Comparison of ENCODE assay signal across 8 mouse cellular contexts in genomic region chr6:61315884-61316601, GRCm38 (mm10).
A peak's percentile ranks its signal among the peaks of the same experiment; 100 is the strongest.
DNase-seq lines count a peak whose midpoint lies in the region; ATAC-seq and TF ChIP-seq lines count a peak whose summit lies in the region.

No protein-coding gene starts in this region.

- no peak for TF ChIP-seq POLR2A in lung, adult 2 months (IDR thresholded peaks at IDR 0.05; ENCODE audit: borderline replicate concordance, extremely low read depth, low read depth, low read length)

- DNase-seq in heart, postnatal 4 days, result peak; percentile 38
- no peak for DNase-seq in heart, adult 9 months (ENCODE audit: low spot score in 2 of 2)
- DNase-seq in forebrain, embryonic 14.5 days (ENCODE audit: low spot score), result peak; percentile 82
- peak; percentile 88 for DNase-seq in kidney, postnatal 0 days (ENCODE audit: low spot score)
- DNase-seq in lung, adult 2 months, result no peak
- DNase-seq in retina, postnatal 7 days (ENCODE audit: low read depth, low spot score), result peak; percentile 28
- no peak for DNase-seq in B cell, adult 2 months

- peaks cover under 1% of the 10 kb centered on the region for H3K4me1 ChIP-seq in forebrain, embryonic 14.5 days (ENCODE audit: control insufficient read depth, insufficient read depth, low read length)
- no peaks in the 10 kb centered on the region for H3K4me1 ChIP-seq in kidney, postnatal 0 days (replicated peaks; ENCODE audit: insufficient read depth, low read length)
- no peaks in the 10 kb centered on the region for H3K4me1 ChIP-seq in lung, adult 2 months (ENCODE audit: control insufficient read depth, insufficient read depth, low read length)

- H3K4me2 ChIP-seq in forebrain, embryonic 14.5 days (ENCODE audit: low read length), result no peak overlapping the region
- no peak overlapping the region for H3K4me2 ChIP-seq in kidney, postnatal 0 days (ENCODE audit: low read length)

- no peaks in the 10 kb centered on the region for H3K27me3 ChIP-seq in forebrain, embryonic 14.5 days (replicated peaks; ENCODE audit: control insufficient read depth, insufficient read depth, low read length)
- no peaks in the 10 kb centered on the region for H3K27me3 ChIP-seq in kidney, postnatal 0 days (ENCODE audit: insufficient read depth, low read length)

- peak; percentile 85 for ATAC-seq in cerebellum, adult (ENCODE audit: insufficient number of reproducible peaks, low FRiP score, low TSS enrichment)
- ATAC-seq in forebrain, embryonic 14.5 days, result peak; percentile 82
- no peak; the same call in 1 of the 2 replicates for ATAC-seq in kidney, postnatal 0 days (replicated peaks; ENCODE audit: low FRiP score, low read depth)

- H3K9ac ChIP-seq in forebrain, embryonic 14.5 days (ENCODE audit: low read length), result no peak overlapping the region
- H3K9ac ChIP-seq in kidney, postnatal 0 days (ENCODE audit: low read depth, low read length), result no peak overlapping the region

- peak; percentile 86 for TF ChIP-seq CTCF in kidney, postnatal 0 days (IDR thresholded peaks at IDR 0.05; ENCODE audit: low read depth)
- peak; percentile 63 for TF ChIP-seq CTCF in lung, adult 2 months (IDR thresholded peaks at IDR 0.05; ENCODE audit: insufficient read depth, low read length)

- H3K27ac ChIP-seq in forebrain, embryonic 14.5 days (ENCODE audit: low read depth, low read length), result no peak overlapping the region
- H3K27ac ChIP-seq in kidney, postnatal 0 days, result no peak overlapping the region

- H3K36me3 ChIP-seq in forebrain, embryonic 14.5 days (ENCODE audit: control insufficient read depth, insufficient read depth, low read length), result peaks cover 8% of the 10 kb centered on the region
- no peaks in the 10 kb centered on the region for H3K36me3 ChIP-seq in kidney, postnatal 0 days (ENCODE audit: insufficient read depth, low read length)

- no peak overlapping the region for H3K4me3 ChIP-seq in forebrain, embryonic 14.5 days (ENCODE audit: low read depth, low read length)
- no peak overlapping the region for H3K4me3 ChIP-seq in kidney, postnatal 0 days (replicated peaks; ENCODE audit: low read depth, low read length)
- no peak overlapping the region for H3K4me3 ChIP-seq in lung, adult 2 months (replicated peaks; ENCODE audit: extremely low read depth, low read depth, low read length)

- 26% methylated on average over 6 of the region's 6 CpGs for WGBS in forebrain, embryonic 14.5 days
- 24% methylated on average over 6 of the region's 6 CpGs for WGBS in kidney, postnatal 0 days
- WGBS in lung, adult 2 months, result 26% methylated on average over 6 of the region's 6 CpGs

- H3K9me3 ChIP-seq in forebrain, embryonic 14.5 days (replicated peaks; ENCODE audit: control insufficient read depth, low read length), result no peaks in the 10 kb centered on the region
- H3K9me3 ChIP-seq in kidney, postnatal 0 days (replicated peaks; ENCODE audit: low read length), result no peaks in the 10 kb centered on the region

Comparison
In these comparisons a context has a peak if more than half of its experiments do, and no peak if none do; other contexts are left out.
1. DNase-seq: peak in heart, postnatal 4 days (single experiment), forebrain, embryonic 14.5 days (single experiment), kidney, postnatal 0 days (single experiment) and retina, postnatal 7 days (single experiment); none in heart, adult 9 months (0 of 2), lung, adult 2 months (single experiment) and B cell, adult 2 months (0 of 2).